Mouse (Mus musculus) forebrain, embryonic 16.5 days (tissue): ENCODE measurements around the gene Tnfrsf23. TPM values are rescaled to one million over a fixed set of nuclear protein-coding genes. Genes with fewer than 3 reads are reported as not detected.

Experiments used
- ATAC-seq: fragments of 200-750 bp; cut with Nextera tagmentation; 2 replicates; pipeline ENCODE4 v1.8.0; 2017; ENCODE audit warnings: mild to moderate bottlenecking, moderate library complexity
- H3K27ac ChIP-seq: fragments of 300-500 bp; sonication (generic); 2 replicates; pipeline ENCODE4 v1.5.1; 2014; ENCODE audit warnings: low read length, control low read depth
- H3K27me3 ChIP-seq: fragments of 300-500 bp; sonication (generic); replicated peaks from 2 replicates; pipeline ENCODE4 v1.6.1; 2014; ENCODE audit warnings: low read length; ENCODE audit not compliant: control insufficient read depth, insufficient read depth
- H3K36me3 ChIP-seq: fragments of 300-500 bp; sonication (generic); 2 replicates; pipeline ENCODE4 v1.6.1; 2014; ENCODE audit not compliant: control insufficient read depth, insufficient read depth
- H3K4me1 ChIP-seq: fragments of 300-500 bp; sonication (generic); replicated peaks from 2 replicates; pipeline ENCODE4 v1.6.1; 2014; ENCODE audit warnings: low read length; ENCODE audit not compliant: control insufficient read depth, insufficient read depth
- H3K4me2 ChIP-seq: fragments of 300-500 bp; sonication (generic); 2 replicates; pipeline ENCODE4 v1.6.1; 2014; ENCODE audit warnings: mild to moderate bottlenecking, low read length, control low read depth
- H3K4me3 ChIP-seq: fragments of 300-500 bp; sonication (generic); replicated peaks from 2 replicates; pipeline ENCODE4 v1.5.1; 2014; ENCODE audit warnings: mild to moderate bottlenecking, low read length, control low read depth
- H3K9ac ChIP-seq: fragments of 300-500 bp; sonication (generic); replicated peaks from 2 replicates; pipeline ENCODE4 v1.6.1; 2014; ENCODE audit warnings: low read depth, low read length, control low read depth
- H3K9me3 ChIP-seq: fragments of 300-500 bp; sonication (generic); 2 replicates; pipeline ENCODE4 v1.6.1; 2016; ENCODE audit warnings: low read length; ENCODE audit not compliant: control insufficient read depth
- WGBS: fragments of 180-500 bp; shearing (Covaris S2); extraction: QIAGEN DNeasy Blood & Tissue Kit; methylation state at CpG from one replicate; pipeline ENCODE4 v1.1.7; 2014; 5-methylcytosine and 5-hydroxymethylcytosine counted together
- polyA plus RNA-seq: library from polyadenylated mRNA; unstranded; fragments of >200 nt; fragmentation: Nextera tagmentation; extraction: Ambion mirVana; gene quantifications from 2 replicates; pipeline ENCODE4 v1.2.1, GENCODE M21; 2015

Gene Tnfrsf23
- polyA plus RNA-seq, 1 experiment from 2014 or later = 0.76 TPM

GRCm38 (mm10) chr7:143627555-143628286 is 58.0 kb downstream of the Tnfrsf23 start:
- no peak overlapping the region for H3K4me2 ChIP-seq
- no peak for ATAC-seq
- 61% methylated on average over 10 of the region's 10 CpGs for whole genome bisulfite sequencing
- H3K4me1 ChIP-seq = no peaks in the 10 kb centered on the region
- no peaks in the 10 kb centered on the region for H3K36me3 ChIP-seq
- H3K9me3 ChIP-seq = no peaks in the 10 kb centered on the region
- no peak overlapping the region for H3K4me3 ChIP-seq
- no peak overlapping the region for H3K27ac ChIP-seq
- no peaks in the 10 kb centered on the region for H3K27me3 ChIP-seq
- H3K9ac ChIP-seq = no peak overlapping the region

GRCm38 (mm10) chr7:143626178-143626577 is 59.5 kb downstream of the Tnfrsf23 start:
- ATAC-seq = no peak
- no peak overlapping the region for H3K4me2 ChIP-seq
- H3K4me1 ChIP-seq = no peaks in the 10 kb centered on the region
- H3K9ac ChIP-seq = no peak overlapping the region
- no peaks in the 10 kb centered on the region for H3K27me3 ChIP-seq
- WGBS = 64% methylated on average over 2 of the region's 2 CpGs
- no peaks in the 10 kb centered on the region for H3K36me3 ChIP-seq
- no peak overlapping the region for H3K4me3 ChIP-seq
- H3K9me3 ChIP-seq = no peaks in the 10 kb centered on the region
- H3K27ac ChIP-seq = no peak overlapping the region

GRCm38 (mm10) chr7:143625151-143625550 is 60.5 kb downstream of the Tnfrsf23 start:
- H3K27ac ChIP-seq = no peak overlapping the region
- H3K27me3 ChIP-seq = no peaks in the 10 kb centered on the region
- no peaks in the 10 kb centered on the region for H3K9me3 ChIP-seq
- no peak overlapping the region for H3K4me2 ChIP-seq
- no peak overlapping the region for H3K4me3 ChIP-seq
- ATAC-seq = no peak
- no peaks in the 10 kb centered on the region for H3K4me1 ChIP-seq
- WGBS = 78% methylated on average over 5 of the region's 5 CpGs
- no peak overlapping the region for H3K9ac ChIP-seq
- no peaks in the 10 kb centered on the region for H3K36me3 ChIP-seq

GRCm38 (mm10) chr7:143624561-143624960 is 61.1 kb downstream of the Tnfrsf23 start:
- H3K27ac ChIP-seq = no peak overlapping the region
- H3K4me1 ChIP-seq = no peaks in the 10 kb centered on the region
- H3K9me3 ChIP-seq = no peaks in the 10 kb centered on the region
- ATAC-seq = no peak
- 78% methylated on average over 3 of the region's 3 CpGs for WGBS
- no peak overlapping the region for H3K4me2 ChIP-seq
- H3K4me3 ChIP-seq = no peak overlapping the region
- H3K9ac ChIP-seq = no peak overlapping the region
- H3K27me3 ChIP-seq = no peaks in the 10 kb centered on the region
- H3K36me3 ChIP-seq = no peaks in the 10 kb centered on the region

- Histone ChIP-seq H3K4me2 (no peak overlapping the region), H3K4me3 (no peak overlapping the region), H3K4me1 (no peaks in the 10 kb centered on the region), H3K9me3 (no peaks in the 10 kb centered on the region), H3K9ac (no peak overlapping the region), H3K27ac (no peak overlapping the region), H3K36me3 (no peaks in the 10 kb centered on the region), H3K27me3 (no peaks in the 10 kb centered on the region)
- 53% methylated on average over 1 of the region's 1 CpGs for WGBS
- ATAC-seq = no peak
Measured at GRCm38 (mm10) chr7:143620951-143621350, 64.7 kb downstream of the Tnfrsf23 start.

Other genes with a start within 250 kb of the Tnfrsf23 start
- 96.6 and 138 TPM in 2 replicates for gene Cdkn1c, start 224.8 kb downstream of the Tnfrsf23 start, polyA plus RNA-seq
- gene Slc22a18, start 212.1 kb downstream of the Tnfrsf23 start, polyA plus RNA-seq = 0.42 and 0.54 TPM in 2 replicates
- gene Phlda2, start 182.7 kb downstream of the Tnfrsf23 start, polyA plus RNA-seq = 0.57 TPM in 1 of 2 replicates, not detected in the other
- gene Nap1l4, start 136.8 kb downstream of the Tnfrsf23 start, polyA plus RNA-seq = 361 and 363 TPM in 2 replicates
- gene Cars, start 85.8 kb downstream of the Tnfrsf23 start, polyA plus RNA-seq = 80.5 and 89.3 TPM in 2 replicates
- gene Tnfrsf26, start 57.1 kb downstream of the Tnfrsf23 start, polyA plus RNA-seq = 0.15 TPM in 1 of 2 replicates, not detected in the other
- gene Tnfrsf22, start 36.2 kb downstream of the Tnfrsf23 start, polyA plus RNA-seq = 3.9 and 4.0 TPM in 2 replicates
- 34.0 and 35.8 TPM in 2 replicates for gene Osbpl5, start 71.1 kb upstream of the Tnfrsf23 start, polyA plus RNA-seq
- not detected in 2 replicates for gene Mrgprg, start 81.1 kb upstream of the Tnfrsf23 start, polyA plus RNA-seq
- gene Mrgpre, start 98.6 kb upstream of the Tnfrsf23 start, polyA plus RNA-seq = 4.0 and 5.8 TPM in 2 replicates
- gene Nadsyn1, start 137.0 kb upstream of the Tnfrsf23 start, polyA plus RNA-seq = 5.7 and 6.1 TPM in 2 replicates
- 51.8 and 61.8 TPM in 2 replicates for gene Dhcr7, start 137.3 kb upstream of the Tnfrsf23 start, polyA plus RNA-seq
- gene Gm498, start 181.0 kb upstream of the Tnfrsf23 start, polyA plus RNA-seq = not detected in 2 replicates